Mouse (Mus musculus) CD4-positive, CD25-positive, alpha-beta regulatory T cell, adult 4 months (primary cell): ENCODE data around the gene Prkag2. TPM values are rescaled to one million over a fixed set of nuclear protein-coding genes. Genes with fewer than 3 reads are reported as not detected.

Source experiments
- ATAC-seq: one replicate; pipeline ENCODE4 v1.8.0; 2017
- polyA plus RNA-seq, 2 experiments: library from polyadenylated mRNA; unstranded; fragments of 100-300 nt; shearing (Covaris generic); gene quantifications; one replicate each; pipeline ENCODE4 v1.2.1; 2017

The Prkag2 gene
- polyA plus RNA-seq, 2 experiments from 2014 or later = 22.7 to 26.9 TPM

GRCm38 (mm10) chr5:24908141-24908819, 192.2 kb downstream of the Prkag2 start:
- peak; percentile 83 for ATAC-seq

- ATAC-seq = peak; percentile 7
Measured at GRCm38 (mm10) chr5:24907737-24908136, 192.7 kb downstream of the Prkag2 start.

- ATAC-seq = no peak
Measured at GRCm38 (mm10) chr5:24906844-24907243, 193.6 kb downstream of the Prkag2 start.

- no peak for ATAC-seq
Measured at GRCm38 (mm10) chr5:24904941-24905340, 195.5 kb downstream of the Prkag2 start.

GRCm38 (mm10) chr5:24904423-24904822, 196.0 kb downstream of the Prkag2 start:
- ATAC-seq = no peak

GRCm38 (mm10) chr5:24904001-24904400, 196.4 kb downstream of the Prkag2 start:
- no peak for ATAC-seq

GRCm38 (mm10) chr5:24902835-24903234, 197.6 kb downstream of the Prkag2 start:
- ATAC-seq = peak; percentile 75

GRCm38 (mm10) chr5:24895606-24896005, 204.8 kb downstream of the Prkag2 start:
- no peak for ATAC-seq

GRCm38 (mm10) chr5:24894814-24895213, 205.6 kb downstream of the Prkag2 start:
- ATAC-seq = peak; percentile 91

GRCm38 (mm10) chr5:24892461-24892860, 208.0 kb downstream of the Prkag2 start:
- no peak for ATAC-seq

GRCm38 (mm10) chr5:24889860-24890259, 210.6 kb downstream of the Prkag2 start:
- no peak for ATAC-seq

GRCm38 (mm10) chr5:24888874-24889591, 211.4 kb downstream of the Prkag2 start:
- ATAC-seq = peak; percentile 89

GRCm38 (mm10) chr5:24887271-24887670, 213.2 kb downstream of the Prkag2 start:
- ATAC-seq = no peak

- ATAC-seq = no peak
Measured at GRCm38 (mm10) chr5:24878713-24879112, 221.7 kb downstream of the Prkag2 start.

- ATAC-seq = no peak
Measured at GRCm38 (mm10) chr5:24877836-24878624, 222.4 kb downstream of the Prkag2 start.

GRCm38 (mm10) chr5:24876653-24877052, 223.8 kb downstream of the Prkag2 start:
- ATAC-seq = no peak

- ATAC-seq = no peak
Measured at GRCm38 (mm10) chr5:24874111-24874510, 226.3 kb downstream of the Prkag2 start.

- ATAC-seq = no peak
Measured at GRCm38 (mm10) chr5:24873221-24873620, 227.2 kb downstream of the Prkag2 start.

GRCm38 (mm10) chr5:24871276-24871675, 229.2 kb downstream of the Prkag2 start:
- ATAC-seq = no peak

GRCm38 (mm10) chr5:24869796-24870289, 230.6 kb downstream of the Prkag2 start:
- ATAC-seq = no peak

GRCm38 (mm10) chr5:24863804-24864203, 236.6 kb downstream of the Prkag2 start:
- ATAC-seq = no peak

GRCm38 (mm10) chr5:24861449-24861930, 239.0 kb downstream of the Prkag2 start:
- no peak for ATAC-seq
